8 mouse cellular contexts compared by ENCODE assay signal in the genomic region with DNA sequence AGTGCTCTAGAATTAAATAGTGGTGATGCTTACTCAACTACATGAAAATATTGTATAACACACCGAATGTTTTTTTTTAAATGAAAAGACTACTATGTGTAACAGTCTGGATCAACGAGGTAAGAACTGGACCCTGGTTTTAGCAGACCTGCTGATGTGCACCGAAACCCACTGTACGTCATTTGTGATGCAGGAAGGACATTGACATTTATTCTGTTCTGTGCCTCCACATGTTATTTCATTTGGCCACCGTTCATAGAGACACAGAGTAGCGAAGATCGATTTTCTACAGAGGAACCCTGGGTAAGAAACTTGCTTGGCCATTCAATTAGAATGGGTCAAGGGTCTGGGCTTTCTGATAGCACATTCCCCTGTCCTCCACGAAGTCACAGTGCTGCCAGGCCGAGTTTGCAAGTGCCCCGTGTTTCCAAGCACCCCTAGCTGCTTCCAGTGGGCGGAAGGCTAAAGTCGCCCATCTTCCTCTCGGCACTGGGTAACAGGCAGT. TPM values are rescaled to one million over a fixed set of nuclear protein-coding genes. Genes with fewer than 3 reads are reported as not detected.
DNase-seq lines count a peak whose midpoint lies in the region; ATAC-seq and TF ChIP-seq lines count a peak whose summit lies in the region.

No protein-coding gene starts in this region.

- TF ChIP-seq POLR2A in MEL (IDR thresholded peaks at IDR 0.05; ENCODE audit: control insufficient read depth in 1 of 2, insufficient read depth in 1 of 2, low read depth in 1 of 2, low read length in 2 of 2, poor library complexity in 1 of 2): no peak

- no peaks in the 10 kb centered on the region for H3K27me3 ChIP-seq in heart, postnatal 0 days (ENCODE audit: control insufficient read depth, insufficient read depth, low read length)
- no peaks in the 10 kb centered on the region for H3K27me3 ChIP-seq in MEL (ENCODE audit: control insufficient read depth in 1 of 2, insufficient read depth in 2 of 2, low read length in 2 of 2)
- no peaks in the 10 kb centered on the region for H3K27me3 ChIP-seq in hindbrain, embryonic 11.5 days (ENCODE audit: control insufficient read depth, insufficient read depth, low read length)
- no peaks in the 10 kb centered on the region for H3K27me3 ChIP-seq in midbrain, embryonic 11.5 days (ENCODE audit: control insufficient read depth, insufficient read depth, low read length)

- TF ChIP-seq EP300 in heart, postnatal 0 days (IDR thresholded peaks at IDR 0.05; ENCODE audit: low read depth): no peak
- TF ChIP-seq EP300 in MEL (IDR thresholded peaks at IDR 0.05; ENCODE audit: low read depth in 1 of 2, low read length in 2 of 2): no peak

- no peak for TF ChIP-seq RAD21 in MEL (IDR thresholded peaks at IDR 0.05; ENCODE audit: low read depth, low read length)

- H3K36me3 ChIP-seq in heart, postnatal 0 days (replicated peaks; ENCODE audit: control insufficient read depth, insufficient read depth, low read length): peaks cover 22% of the 10 kb centered on the region
- H3K36me3 ChIP-seq in MEL (ENCODE audit: control insufficient read depth in 1 of 2, insufficient read depth in 2 of 2, low read length in 2 of 2): peaks cover 6 to 12% of the 10 kb centered on the region in 2 experiments
- 0 out of 2 replicates have a peak, but pooled peaks cover 2% of the 10 kb centered on the region for H3K36me3 ChIP-seq in hindbrain, embryonic 11.5 days (ENCODE audit: control insufficient read depth, insufficient read depth, low read length)
- peaks cover 9% of the 10 kb centered on the region; the same call in 1 of the 2 replicates for H3K36me3 ChIP-seq in midbrain, embryonic 11.5 days (ENCODE audit: control insufficient read depth, insufficient read depth, low read length)

- no peak for TF ChIP-seq CTCF in heart, postnatal 0 days (IDR thresholded peaks at IDR 0.05; ENCODE audit: low read depth)
- no peak for TF ChIP-seq CTCF in MEL (IDR thresholded peaks at IDR 0.05 in 2 of 3, conservative IDR thresholded peaks at IDR 0.05 in 1 of 3; ENCODE audit: control insufficient read depth in 1 of 3, insufficient read depth in 1 of 3, low read depth in 2 of 3, low read length in 3 of 3, poor library complexity in 1 of 3, severe bottlenecking in 1 of 3)

- no peaks in the 10 kb centered on the region for H3K9me3 ChIP-seq in heart, postnatal 0 days (replicated peaks; ENCODE audit: control insufficient read depth, low read length)
- H3K9me3 ChIP-seq in MEL (replicated peaks; ENCODE audit: insufficient read depth, low read length): no peaks in the 10 kb centered on the region
- H3K9me3 ChIP-seq in hindbrain, embryonic 11.5 days (ENCODE audit: control insufficient read depth, low read length): no peaks in the 10 kb centered on the region
- H3K9me3 ChIP-seq in midbrain, embryonic 11.5 days (ENCODE audit: control insufficient read depth, low read length): no peaks in the 10 kb centered on the region

- peak overlapping the region; percentile 58 for H3K4me3 ChIP-seq in heart, postnatal 0 days (ENCODE audit: low read depth, low read length)
- H3K4me3 ChIP-seq in MEL (ENCODE audit: control insufficient read depth in 1 of 2, insufficient read depth in 1 of 2, low read depth in 2 of 2, low read length in 2 of 2): peak overlapping the region; percentile 82 to 95
- peak overlapping the region; percentile 66 for H3K4me3 ChIP-seq in hindbrain, embryonic 11.5 days (ENCODE audit: low read depth, low read length)
- H3K4me3 ChIP-seq in midbrain, embryonic 11.5 days (ENCODE audit: low read depth, low read length): peak overlapping the region; percentile 59

- no peak for DNase-seq in heart, postnatal 0 days (ENCODE audit: low spot score)
- DNase-seq in heart, adult 8-10 months (ENCODE audit: low spot score): no peak
- peak; percentile 73 for DNase-seq in MEL (ENCODE audit: low read depth, low spot score)
- DNase-seq in hindbrain, embryonic 11.5 days (ENCODE audit: low spot score): no peak
- no peak for DNase-seq in midbrain, embryonic 11.5 days (ENCODE audit: low spot score, missing footprints)
- no peak for DNase-seq in urinary bladder, adult 18-20 months (ENCODE audit: low spot score in 2 of 2)

- WGBS in heart, postnatal 0 days: 6% methylated on average over 13 of the region's 13 CpGs
- WGBS in hindbrain, embryonic 11.5 days: 10% methylated on average over 13 of the region's 13 CpGs
- WGBS in midbrain, embryonic 11.5 days: 12% methylated on average over 13 of the region's 13 CpGs

- peaks cover 42% of the 10 kb centered on the region for H3K79me2 ChIP-seq in MEL (ENCODE audit: control insufficient read depth, insufficient read depth, low read length, poor library complexity)

- peak overlapping the region; percentile 98 for H3K27ac ChIP-seq in heart, postnatal 0 days (ENCODE audit: low read depth)
- peak overlapping the region; percentile 95 for H3K27ac ChIP-seq in MEL (ENCODE audit: control insufficient read depth, low read depth, low read length)
- H3K27ac ChIP-seq in hindbrain, embryonic 11.5 days (ENCODE audit: low read depth, low read length): peak overlapping the region; percentile 83
- peak overlapping the region; percentile 73; the same call in 1 of the 2 replicates for H3K27ac ChIP-seq in midbrain, embryonic 11.5 days (ENCODE audit: low read depth, low read length)

- H3K4me1 ChIP-seq in heart, postnatal 0 days (ENCODE audit: control insufficient read depth, insufficient read depth): peaks cover 28% of the 10 kb centered on the region
- H3K4me1 ChIP-seq in MEL (ENCODE audit: control insufficient read depth in 1 of 2, insufficient read depth in 2 of 2, low read length in 2 of 2): peaks cover 0 to 5% of the 10 kb centered on the region in 2 experiments; a peak in 2 of 4 replicates
- H3K4me1 ChIP-seq in hindbrain, embryonic 11.5 days (replicated peaks; ENCODE audit: control insufficient read depth, insufficient read depth, low read length): peaks cover 7% of the 10 kb centered on the region; the same call in 1 of the 2 replicates
- H3K4me1 ChIP-seq in midbrain, embryonic 11.5 days (ENCODE audit: control insufficient read depth, insufficient read depth, low read length): peaks cover 18% of the 10 kb centered on the region

- peak overlapping the region; percentile 79 for H3K4me2 ChIP-seq in heart, postnatal 0 days (ENCODE audit: low read depth, low read length)
- H3K4me2 ChIP-seq in hindbrain, embryonic 11.5 days (replicated peaks; ENCODE audit: low read depth, low read length): peak overlapping the region; percentile 76
- peak overlapping the region; percentile 93 for H3K4me2 ChIP-seq in midbrain, embryonic 11.5 days

- ATAC-seq in heart, postnatal 0 days (ENCODE audit: insufficient read depth, low read depth): no peak
- ATAC-seq in hindbrain, embryonic 11.5 days (ENCODE audit: low FRiP score): no peak
- no peak; the same call in 1 of the 2 replicates for ATAC-seq in midbrain, embryonic 11.5 days (ENCODE audit: low FRiP score)
- no peak for ATAC-seq in megakaryocyte-erythroid progenitor cell, adult 5-6 weeks (replicated peaks; ENCODE audit: low FRiP score, low TSS enrichment, poor library complexity, severe bottlenecking)
- ATAC-seq in inflammation-experienced regulatory T-cells, adult 6 months: no peak

- peak overlapping the region; percentile 72 for H3K9ac ChIP-seq in heart, postnatal 0 days (replicated peaks; ENCODE audit: low read depth, low read length)
- peak overlapping the region; percentile 91 for H3K9ac ChIP-seq in MEL (ENCODE audit: control insufficient read depth, low read depth, low read length, poor library complexity, severe bottlenecking)
- H3K9ac ChIP-seq in hindbrain, embryonic 11.5 days (ENCODE audit: low read depth, low read length): peak overlapping the region; percentile 87
- H3K9ac ChIP-seq in midbrain, embryonic 11.5 days (ENCODE audit: low read length): peak overlapping the region; percentile 79

RNA-seq across cellular contexts. Expression of gene Lrsam1, which starts 4.8 kb away (rescaled TPM):
- total RNA-seq in heart, postnatal 0 days (2014; rRNA removed; ENCODE audit: low replicate concordance): 5.9 and 12.0 TPM in 2 replicates
- 5.4 and 5.6 TPM in 2 replicates for polyA plus RNA-seq in heart, postnatal 0 days (2015; fragmentation: Nextera tagmentation; extraction: Ambion mirVana)
- 10 to 100 TPM; 13.1 to 21.8 (median 17.5) TPM for total RNA-seq in heart, adult 8-10 months (2022)
- total RNA-seq in MEL (2012; rRNA removed): 13.5 and 17.9 TPM in 2 replicates
- 10 to 100 TPM in 1 of 2 experiments, not detected in 1; 14.2 TPM for polyA plus RNA-seq in MEL (2012; ENCODE audit: insufficient read depth in 1 of 2, insufficient read length in 2 of 2, low read depth in 1 of 2, low replicate concordance in 2 of 2, missing spikeins in 1 of 2)
- polyA plus RNA-seq in hindbrain, embryonic 11.5 days (2014; fragmentation: Nextera tagmentation; extraction: Ambion mirVana): 8.0 and 8.7 TPM in 2 replicates
- polyA plus RNA-seq in midbrain, embryonic 11.5 days (2014; fragmentation: Nextera tagmentation; extraction: Ambion mirVana): 9.2 and 9.3 TPM in 2 replicates
- 5.1 and 12.6 TPM in 2 replicates for total RNA-seq in megakaryocyte-erythroid progenitor cell, adult 5-6 weeks (2014; fragmentation: Nextera tagmentation)
- 6.3 and 7.9 TPM in 2 replicates for total RNA-seq in megakaryocyte-erythroid progenitor cell, adult 5-6 weeks (2017)
- polyA plus RNA-seq in inflammation-experienced regulatory T-cells, adult 6 months (2017; shearing (Covaris generic)): 1 to 10 TPM; 4.2 to 7.3 (median 7.3) TPM

RNA-seq across cellular contexts. Expression of gene Rpl12, which starts 4.9 kb away (rescaled TPM):
- total RNA-seq in heart, postnatal 0 days (2014; rRNA removed; ENCODE audit: low replicate concordance): 242 and 255 TPM in 2 replicates
- 76.9 and 80.1 TPM in 2 replicates for polyA plus RNA-seq in heart, postnatal 0 days (2015; fragmentation: Nextera tagmentation; extraction: Ambion mirVana)
- 10 to 100 TPM; 56.3 to 66.1 (median 58.9) TPM for total RNA-seq in heart, adult 8-10 months (2022)
- 1,806 and 1,842 TPM in 2 replicates for total RNA-seq in MEL (2012; rRNA removed)
- 100 to 1,000 TPM in 1 of 2 experiments, not detected in 1; 116 TPM for polyA plus RNA-seq in MEL (2012; ENCODE audit: insufficient read depth in 1 of 2, insufficient read length in 2 of 2, low read depth in 1 of 2, low replicate concordance in 2 of 2, missing spikeins in 1 of 2)
- 129 and 134 TPM in 2 replicates for polyA plus RNA-seq in hindbrain, embryonic 11.5 days (2014; fragmentation: Nextera tagmentation; extraction: Ambion mirVana)
- polyA plus RNA-seq in midbrain, embryonic 11.5 days (2014; fragmentation: Nextera tagmentation; extraction: Ambion mirVana): 129 and 155 TPM in 2 replicates
- 3,260 and 3,361 TPM in 2 replicates for total RNA-seq in megakaryocyte-erythroid progenitor cell, adult 5-6 weeks (2014; fragmentation: Nextera tagmentation)
- 3,030 and 3,103 TPM in 2 replicates for total RNA-seq in megakaryocyte-erythroid progenitor cell, adult 5-6 weeks (2017)
- polyA plus RNA-seq in inflammation-experienced regulatory T-cells, adult 6 months (2017; shearing (Covaris generic)): 100 to 1,000 TPM in 1 of 3 experiments, 10 to 100 TPM in 2; 18.9 to 858 (median 48.2) TPM

RNA-seq across cellular contexts. Expression of gene Slc2a8, which starts 15.6 kb away (rescaled TPM):
- 42.1 and 46.2 TPM in 2 replicates for total RNA-seq in heart, postnatal 0 days (2014; rRNA removed; ENCODE audit: low replicate concordance)
- 24.7 and 27.9 TPM in 2 replicates for polyA plus RNA-seq in heart, postnatal 0 days (2015; fragmentation: Nextera tagmentation; extraction: Ambion mirVana)
- total RNA-seq in heart, adult 8-10 months (2022): 10 to 100 TPM; 15.2 to 20.2 (median 17.1) TPM
- total RNA-seq in MEL (2012; rRNA removed): 7.4 and 7.8 TPM in 2 replicates
- 10 to 100 TPM in 1 of 2 experiments, not detected in 1; 16.0 TPM for polyA plus RNA-seq in MEL (2012; ENCODE audit: insufficient read depth in 1 of 2, insufficient read length in 2 of 2, low read depth in 1 of 2, low replicate concordance in 2 of 2, missing spikeins in 1 of 2)
- polyA plus RNA-seq in hindbrain, embryonic 11.5 days (2014; fragmentation: Nextera tagmentation; extraction: Ambion mirVana): 9.3 and 10.5 TPM in 2 replicates
- polyA plus RNA-seq in midbrain, embryonic 11.5 days (2014; fragmentation: Nextera tagmentation; extraction: Ambion mirVana): 8.4 and 9.5 TPM in 2 replicates
- 15.5 and 27.2 TPM in 2 replicates for total RNA-seq in megakaryocyte-erythroid progenitor cell, adult 5-6 weeks (2014; fragmentation: Nextera tagmentation)
- total RNA-seq in megakaryocyte-erythroid progenitor cell, adult 5-6 weeks (2017): 3.4 and 4.8 TPM in 2 replicates
- polyA plus RNA-seq in inflammation-experienced regulatory T-cells, adult 6 months (2017; shearing (Covaris generic)): 1 to 10 TPM; 2.0 to 5.0 (median 2.5) TPM
